Mouse (Mus musculus) intestine, embryonic 16.5 days (tissue): ENCODE results near the gene Nmrk1. TPM values are rescaled to one million over a fixed set of nuclear protein-coding genes. Genes with fewer than 3 reads are reported as not detected.

Source experiments
- polyA plus RNA-seq: library from polyadenylated mRNA; unstranded; fragments of >200 nt; fragmentation: Nextera tagmentation; extraction: Ambion mirVana; gene quantifications from 2 replicates; pipeline ENCODE4 v1.2.1, GENCODE M21; 2015

Gene Nmrk1
- polyA plus RNA-seq, 1 experiment from 2014 or later = 10.2 TPM

Other genes with a start within 250 kb of the Nmrk1 start
- gene Ostf1, start 127 bp upstream of the Nmrk1 start, polyA plus RNA-seq = 106 and 108 TPM in 2 replicates
- gene Carnmt1, start 38.8 kb downstream of the Nmrk1 start, polyA plus RNA-seq = 13.7 and 15.6 TPM in 2 replicates
- gene D030056L22Rik, start 81.2 kb downstream of the Nmrk1 start, polyA plus RNA-seq = 16.9 and 17.6 TPM in 2 replicates
- gene Trpm6, start 118.0 kb downstream of the Nmrk1 start, polyA plus RNA-seq = 0.07 and 0.11 TPM in 2 replicates